Mouse (Mus musculus): ENCODE measurements around the gene 4921539E11Rik. TPM values are rescaled to one million over a fixed set of nuclear protein-coding genes. Genes with fewer than 3 reads are reported as not detected.
A peak's percentile ranks its signal among the peaks of the same experiment; 100 is the strongest.

4921539E11Rik gene
- not detected in 2 replicates for polyA plus RNA-seq (2015; fragmentation: Nextera tagmentation; extraction: Ambion mirVana)

- H3K9me3 ChIP-seq: no peaks in the 10 kb centered on the region
- no peak for ATAC-seq (ENCODE audit: insufficient read depth, low FRiP score, low read depth)
- no peak within 1 kb of the TSS for H3K27ac ChIP-seq
- H3K27me3 ChIP-seq (replicated peaks): no peaks in the 10 kb centered on the region
- no peaks in the 10 kb centered on the region for H3K4me1 ChIP-seq
- no peak within 1 kb of the TSS for H3K4me2 ChIP-seq
- 81% methylated on average over 2 of the region's 2 CpGs for WGBS
- H3K4me3 ChIP-seq (replicated peaks): no peak within 1 kb of the TSS
- no peak within 1 kb of the TSS for H3K9ac ChIP-seq
- no peaks in the 10 kb centered on the region for H3K36me3 ChIP-seq
Measured at GRCm38 (mm10) chr4:103290763-103291162, at the start of gene 4921539E11Rik. 4921539E11Rik (minus strand) TSS chr4:103290863.

DNA sequence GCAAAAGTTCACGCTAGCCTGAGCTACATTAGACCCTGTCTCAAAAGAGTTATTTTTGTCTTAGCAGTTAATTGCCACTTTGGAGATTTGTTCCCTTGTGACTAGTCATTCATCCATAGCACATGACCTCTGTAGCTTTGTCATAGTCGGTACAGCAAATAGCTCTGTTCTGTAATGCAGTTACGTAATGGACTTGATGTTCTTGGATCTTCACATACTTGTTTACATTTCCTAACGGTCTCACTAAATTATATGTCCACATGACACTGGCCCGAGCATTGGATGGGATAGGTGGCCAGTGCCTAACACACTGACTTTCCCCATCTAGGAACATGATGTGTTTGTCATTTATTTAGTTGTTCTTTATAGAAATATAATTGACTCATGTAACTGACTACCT lies 44.5 kb upstream of the 4921539E11Rik start:
- ATAC-seq (ENCODE audit: insufficient read depth, low FRiP score, low read depth): no peak
- 60% methylated on average over 5 of the region's 5 CpGs for WGBS
- H3K9me3 ChIP-seq: no peaks in the 10 kb centered on the region

DNA sequence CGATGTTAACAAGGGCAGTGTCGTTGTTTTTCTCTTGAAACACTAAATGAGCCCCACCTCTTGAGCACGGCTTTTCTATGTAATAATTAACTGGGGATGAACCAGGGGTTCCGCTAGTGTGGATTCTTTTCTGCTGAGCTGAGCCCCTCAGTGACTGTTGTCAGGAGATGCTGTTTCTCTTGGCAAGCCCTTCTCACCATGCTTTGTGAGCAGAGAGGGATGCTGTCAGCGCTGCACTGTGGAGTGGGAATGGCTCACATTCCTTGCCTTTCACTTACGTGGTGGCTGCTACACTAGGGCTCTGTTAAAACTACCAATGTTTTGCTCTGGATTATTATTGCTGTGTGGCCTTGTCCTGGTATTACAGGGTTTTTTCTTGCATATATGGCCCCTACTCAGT lies 38.7 kb upstream of the 4921539E11Rik start:
- H3K27ac ChIP-seq: no peak overlapping the region
- WGBS: 65% methylated on average over 6 of the region's 6 CpGs
- H3K4me3 ChIP-seq (replicated peaks): no peak overlapping the region
- H3K4me1 ChIP-seq: no peaks in the 10 kb centered on the region
- no peaks in the 10 kb centered on the region for H3K9me3 ChIP-seq
- no peaks in the 10 kb centered on the region for H3K36me3 ChIP-seq
- no peak overlapping the region for H3K9ac ChIP-seq
- no peak overlapping the region for H3K4me2 ChIP-seq
- no peak for ATAC-seq (ENCODE audit: insufficient read depth, low FRiP score, low read depth)
- no peaks in the 10 kb centered on the region for H3K27me3 ChIP-seq (replicated peaks)

More for the DNA sequence above, 44.5 kb upstream of the 4921539E11Rik start:
- Histone ChIP-seq H3K4me1 (no peaks in the 10 kb centered on the region), H3K4me3 (replicated peaks) (no peak overlapping the region), H3K36me3 (no peaks in the 10 kb centered on the region), H3K27ac (no peak overlapping the region), H3K4me2 (no peak overlapping the region), H3K9ac (no peak overlapping the region), H3K27me3 (replicated peaks) (no peaks in the 10 kb centered on the region)

DNA sequence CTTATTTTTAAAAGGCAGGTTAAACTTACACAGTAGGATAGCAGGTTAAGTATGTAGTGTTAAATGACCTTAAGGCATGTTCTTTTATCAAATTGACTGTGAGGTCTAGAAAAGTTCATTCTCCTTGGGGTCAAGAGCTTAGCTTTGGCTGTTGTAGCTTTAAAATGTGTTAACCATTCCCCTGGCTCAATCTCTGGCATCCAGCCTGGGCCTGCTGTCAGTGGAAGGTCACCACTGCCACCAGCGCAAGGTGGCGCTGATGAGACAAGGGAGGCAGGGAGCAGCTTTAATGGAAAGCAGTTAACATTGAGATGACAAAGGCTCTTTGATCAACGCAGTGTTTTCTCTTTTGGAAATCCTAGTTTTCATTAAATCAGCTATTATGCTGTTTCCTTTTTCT lies 36.3 kb upstream of the 4921539E11Rik start:
- no peak for ATAC-seq (ENCODE audit: insufficient read depth, low FRiP score, low read depth)
- Histone ChIP-seq H3K9me3 (no peaks in the 10 kb centered on the region), H3K4me2 (no peak overlapping the region), H3K27ac (no peak overlapping the region), H3K4me1 (no peaks in the 10 kb centered on the region), H3K4me3 (replicated peaks) (no peak overlapping the region), H3K9ac (no peak overlapping the region), H3K27me3 (replicated peaks) (no peaks in the 10 kb centered on the region), H3K36me3 (no peaks in the 10 kb centered on the region)
- 73% methylated on average over 3 of the region's 3 CpGs for WGBS

DNA sequence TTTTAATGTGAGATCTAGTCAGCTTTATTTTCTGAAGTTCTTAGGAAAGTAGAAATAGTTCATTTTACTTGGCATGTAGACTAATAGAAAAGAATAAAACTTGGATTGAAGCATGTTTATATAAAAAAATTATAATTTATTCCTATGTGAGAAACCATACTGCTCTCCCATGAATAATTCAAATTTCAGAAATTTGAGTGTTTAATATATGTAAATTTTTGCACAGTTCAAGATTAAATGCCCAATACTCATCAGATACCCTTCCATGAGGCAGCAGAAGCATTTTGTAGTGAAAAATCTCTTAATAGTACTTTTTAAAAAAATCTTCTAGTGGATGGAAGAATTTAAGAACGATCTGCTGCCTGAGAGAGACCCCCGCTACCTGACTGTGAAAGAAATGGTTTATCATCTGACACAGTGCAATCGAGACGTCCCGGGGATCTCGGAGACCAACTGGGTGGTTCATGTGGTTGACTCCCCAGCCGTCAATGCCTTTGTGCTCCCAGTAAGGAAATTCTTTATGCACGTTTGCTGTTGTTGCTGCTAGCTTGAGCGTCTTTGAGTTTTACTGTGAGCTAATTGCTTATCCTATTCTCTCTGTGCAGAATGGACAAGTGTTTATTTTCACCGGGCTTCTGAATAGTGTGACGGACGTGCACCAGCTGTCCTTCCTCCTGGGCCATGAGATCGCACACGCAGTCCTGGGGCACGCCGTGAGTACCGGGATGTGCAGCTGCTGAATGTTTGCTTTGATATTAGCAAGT lies 34.2 kb upstream of the 4921539E11Rik start:
- Histone ChIP-seq H3K4me1 (no peaks in the 10 kb centered on the region), H3K9ac (no peak overlapping the region), H3K4me2 (no peak overlapping the region), H3K27me3 (replicated peaks) (no peaks in the 10 kb centered on the region), H3K36me3 (no peaks in the 10 kb centered on the region), H3K9me3 (no peaks in the 10 kb centered on the region), H3K27ac (no peak overlapping the region), H3K4me3 (replicated peaks) (no peak overlapping the region)
- WGBS: 30% methylated on average over 17 of the region's 17 CpGs
- ATAC-seq (ENCODE audit: insufficient read depth, low FRiP score, low read depth): no peak

DNA sequence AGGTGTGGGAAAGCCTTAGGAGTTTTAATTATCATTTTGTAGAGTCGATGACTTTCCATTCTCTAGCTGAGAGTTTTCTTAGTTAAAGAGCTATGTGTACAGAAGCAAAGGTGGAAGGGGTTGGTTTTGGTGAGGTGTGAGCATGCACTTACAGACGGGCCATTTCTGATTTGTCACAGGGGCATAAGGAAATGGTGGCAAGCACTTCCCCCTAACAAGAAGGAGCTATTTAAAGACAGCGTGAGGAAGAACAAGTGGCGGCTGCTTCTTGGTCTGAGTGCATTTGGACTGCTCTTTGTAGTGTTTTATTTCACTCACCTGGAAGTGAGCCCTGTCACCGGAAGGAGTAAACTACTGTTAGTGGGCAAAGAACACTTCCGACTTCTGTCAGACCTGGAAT lies 30.8 kb upstream of the 4921539E11Rik start:
- Histone ChIP-seq H3K9ac (no peak overlapping the region), H3K27ac (no peak overlapping the region), H3K9me3 (no peaks in the 10 kb centered on the region), H3K27me3 (replicated peaks) (no peaks in the 10 kb centered on the region), H3K4me3 (replicated peaks) (no peak overlapping the region), H3K36me3 (no peaks in the 10 kb centered on the region), H3K4me2 (no peak overlapping the region), H3K4me1 (no peaks in the 10 kb centered on the region)
- no peak for ATAC-seq (ENCODE audit: insufficient read depth, low FRiP score, low read depth)
- 78% methylated on average over 6 of the region's 6 CpGs for WGBS

DNA sequence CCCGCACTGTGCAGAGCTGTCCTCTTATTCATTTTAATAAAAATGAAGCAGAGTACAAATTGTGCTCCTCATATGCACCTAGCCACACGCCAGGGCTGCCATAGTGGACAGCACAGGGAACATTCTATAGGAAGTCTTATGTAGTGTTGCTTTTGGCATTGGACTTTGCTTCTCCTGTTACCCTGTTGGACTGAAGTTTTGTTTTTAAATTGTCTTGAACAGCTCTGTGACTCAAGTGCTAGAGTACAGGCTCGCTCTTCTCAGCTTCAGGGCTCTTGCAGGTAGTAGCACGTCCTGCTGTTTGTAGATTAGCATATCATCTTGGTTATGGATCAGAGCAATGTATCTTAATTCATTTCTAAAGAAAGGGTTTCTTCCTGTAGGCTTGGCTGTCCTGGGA lies 25.2 kb upstream of the 4921539E11Rik start:
- Histone ChIP-seq H3K36me3 (no peaks in the 10 kb centered on the region), H3K27ac (no peak overlapping the region)
- 90% methylated on average over 4 of the region's 4 CpGs for WGBS

GRCm38 (mm10) chr4:103314526-103314910 lies 23.9 kb upstream of the 4921539E11Rik start:
- WGBS: 42% methylated on average over 3 of the region's 3 CpGs
- no peak overlapping the region for H3K27ac ChIP-seq
- peak overlapping the region; percentile 68 for H3K4me3 ChIP-seq (replicated peaks)

More for the DNA sequence above, 25.2 kb upstream of the 4921539E11Rik start:
- Histone ChIP-seq H3K27me3 (replicated peaks) (no peaks in the 10 kb centered on the region), H3K9ac (no peak overlapping the region), H3K9me3 (no peaks in the 10 kb centered on the region), H3K4me2 (no peak overlapping the region), H3K4me1 (no peaks in the 10 kb centered on the region), H3K4me3 (replicated peaks) (no peak overlapping the region)
- ATAC-seq (ENCODE audit: insufficient read depth, low FRiP score, low read depth): no peak

DNA sequence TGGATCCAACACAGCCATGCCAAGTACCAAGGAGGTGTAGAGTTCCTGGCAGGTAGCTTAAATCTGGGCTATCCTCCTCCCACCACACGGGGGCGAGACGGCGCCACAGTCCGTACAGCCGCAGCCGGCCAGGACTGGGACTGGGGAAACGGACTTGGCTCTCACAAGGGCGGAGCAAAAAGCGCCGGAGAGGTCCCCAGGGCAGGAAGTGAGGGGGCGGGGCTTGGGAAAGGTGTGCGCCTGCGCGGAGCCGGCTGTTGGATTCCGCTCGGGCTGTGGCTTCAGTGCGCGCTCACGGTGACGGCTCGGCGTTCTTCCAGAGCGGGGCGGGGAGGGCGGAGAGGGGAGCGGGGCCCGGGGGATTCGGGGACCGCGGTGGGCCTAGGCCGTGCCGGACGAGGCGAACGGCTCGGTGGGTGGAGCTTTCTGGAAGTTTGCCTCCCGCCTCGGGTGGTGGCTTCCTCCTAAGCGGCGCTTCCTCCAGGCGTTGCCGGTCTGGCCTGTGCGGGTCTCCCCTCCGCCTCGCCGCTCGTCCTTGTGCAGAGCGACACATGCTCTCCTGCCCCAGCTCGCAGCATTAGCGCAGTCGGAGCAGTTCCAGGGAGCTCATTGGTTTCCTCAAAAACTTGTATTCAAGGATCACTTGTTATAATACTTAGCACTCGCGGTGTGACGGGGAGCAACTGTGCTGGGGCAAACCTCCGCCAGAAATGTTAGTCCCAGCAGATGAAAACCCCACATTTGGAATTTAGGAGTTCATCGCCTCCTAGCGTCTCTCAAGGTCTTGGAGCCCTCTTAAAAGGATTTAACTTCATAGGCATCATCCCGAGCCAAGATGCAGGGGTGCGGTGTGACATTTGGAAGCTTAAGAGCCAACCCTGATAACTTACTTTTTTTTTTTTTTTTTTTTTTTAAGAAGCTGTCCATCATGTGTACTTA lies 23.2 kb upstream of the 4921539E11Rik start, which contains the start of gene Oma1:
Gene Oma1, plus strand, starts transcription at position 226 of the 939 bp plus-strand sequence.
- peak within 1 kb of the TSS; percentile 68 for H3K4me3 ChIP-seq (replicated peaks)
- H3K4me1 ChIP-seq: no peaks in the 10 kb centered on the region
- WGBS: under 1% methylated on average over 61 of the region's 61 CpGs
- H3K36me3 ChIP-seq: no peaks in the 10 kb centered on the region
- H3K27ac ChIP-seq: peak within 1 kb of the TSS; percentile 97
- peak within 1 kb of the TSS; percentile 21; the same call in 1 of the 2 replicates for H3K9ac ChIP-seq
- H3K4me2 ChIP-seq: peak within 1 kb of the TSS; percentile 55
- H3K9me3 ChIP-seq: no peaks in the 10 kb centered on the region
- peak; percentile 100 for ATAC-seq (ENCODE audit: insufficient read depth, low FRiP score, low read depth)
- no peaks in the 10 kb centered on the region for H3K27me3 ChIP-seq (replicated peaks)

More at GRCm38 (mm10) chr4:103314526-103314910, 23.9 kb upstream of the 4921539E11Rik start:
- no peaks in the 10 kb centered on the region for H3K27me3 ChIP-seq (replicated peaks)
- H3K4me1 ChIP-seq: no peaks in the 10 kb centered on the region
- no peak overlapping the region for H3K9ac ChIP-seq
- no peak for ATAC-seq (ENCODE audit: insufficient read depth, low FRiP score, low read depth)
- no peaks in the 10 kb centered on the region for H3K36me3 ChIP-seq
- H3K4me2 ChIP-seq: peak overlapping the region; percentile 55
- H3K9me3 ChIP-seq: no peaks in the 10 kb centered on the region

DNA sequence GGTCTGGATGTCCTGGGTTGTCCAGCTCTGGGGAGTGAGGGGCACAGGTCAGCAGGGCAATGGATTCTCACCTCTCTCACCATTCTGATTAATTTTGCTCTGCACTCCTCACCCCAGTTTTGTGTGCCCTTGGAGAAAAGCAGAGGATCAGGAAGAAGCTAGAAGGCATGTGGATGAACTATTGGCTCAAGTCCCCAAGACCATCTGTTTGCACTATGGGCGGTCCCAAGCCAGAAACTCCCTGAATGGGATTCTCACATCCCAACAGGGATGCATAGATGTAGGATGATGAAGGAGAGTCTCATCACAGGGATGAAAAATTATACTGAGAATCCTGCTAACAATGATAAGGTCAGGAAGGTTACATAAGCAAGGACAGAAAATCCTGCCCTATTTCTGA lies 13.2 kb upstream of the 4921539E11Rik start:
- no peaks in the 10 kb centered on the region for H3K4me1 ChIP-seq
- H3K9me3 ChIP-seq: no peaks in the 10 kb centered on the region
- no peaks in the 10 kb centered on the region for H3K27me3 ChIP-seq (replicated peaks)
- no peak overlapping the region for H3K27ac ChIP-seq
- no peaks in the 10 kb centered on the region for H3K36me3 ChIP-seq
- H3K4me3 ChIP-seq (replicated peaks): no peak overlapping the region
- H3K9ac ChIP-seq: no peak overlapping the region
- WGBS: 62% methylated on average over 1 of the region's 1 CpGs
- ATAC-seq (ENCODE audit: insufficient read depth, low FRiP score, low read depth): no peak
- H3K4me2 ChIP-seq: no peak overlapping the region

GRCm38 (mm10) chr4:103299342-103299741 lies 8.7 kb upstream of the 4921539E11Rik start:
- no peak overlapping the region for H3K4me2 ChIP-seq
- ATAC-seq (ENCODE audit: insufficient read depth, low FRiP score, low read depth): no peak
- H3K9me3 ChIP-seq: no peaks in the 10 kb centered on the region
- H3K27me3 ChIP-seq (replicated peaks): no peaks in the 10 kb centered on the region
- no peak overlapping the region for H3K27ac ChIP-seq
- H3K9ac ChIP-seq: no peak overlapping the region
- no peaks in the 10 kb centered on the region for H3K36me3 ChIP-seq
- 58% methylated on average over 10 of the region's 10 CpGs for WGBS
- H3K4me1 ChIP-seq: no peaks in the 10 kb centered on the region
- no peak overlapping the region for H3K4me3 ChIP-seq (replicated peaks)

GRCm38 (mm10) chr4:103288342-103288741 lies 2.3 kb downstream of the 4921539E11Rik start:
- no peaks in the 10 kb centered on the region for H3K4me1 ChIP-seq
- H3K9ac ChIP-seq: no peak overlapping the region
- no peak overlapping the region for H3K4me3 ChIP-seq (replicated peaks)
- H3K4me2 ChIP-seq: no peak overlapping the region
- no peak overlapping the region for H3K27ac ChIP-seq
- no peaks in the 10 kb centered on the region for H3K36me3 ChIP-seq
- 78% methylated on average over 7 of the region's 7 CpGs for WGBS
- H3K9me3 ChIP-seq: no peaks in the 10 kb centered on the region
- no peak for ATAC-seq (ENCODE audit: insufficient read depth, low FRiP score, low read depth)
- no peaks in the 10 kb centered on the region for H3K27me3 ChIP-seq (replicated peaks)
